Mouse (Mus musculus) cerebellum, adult 11-12 months (tissue): ENCODE measurements around the gene Larp7.

Experiments used
- DNase-seq: peaks from one replicate; pipeline ENCODE4 v3.0.0; 2022

The Larp7 gene

GRCm38 (mm10) chr3:127511786-127512746 lies 41.1 kb downstream of the Larp7 start:
- no peak for DNase-seq

- no peak for DNase-seq
These were observed 45.0 kb downstream of the Larp7 start for GRCm38 (mm10) chr3:127507878-127508783.

DNA sequence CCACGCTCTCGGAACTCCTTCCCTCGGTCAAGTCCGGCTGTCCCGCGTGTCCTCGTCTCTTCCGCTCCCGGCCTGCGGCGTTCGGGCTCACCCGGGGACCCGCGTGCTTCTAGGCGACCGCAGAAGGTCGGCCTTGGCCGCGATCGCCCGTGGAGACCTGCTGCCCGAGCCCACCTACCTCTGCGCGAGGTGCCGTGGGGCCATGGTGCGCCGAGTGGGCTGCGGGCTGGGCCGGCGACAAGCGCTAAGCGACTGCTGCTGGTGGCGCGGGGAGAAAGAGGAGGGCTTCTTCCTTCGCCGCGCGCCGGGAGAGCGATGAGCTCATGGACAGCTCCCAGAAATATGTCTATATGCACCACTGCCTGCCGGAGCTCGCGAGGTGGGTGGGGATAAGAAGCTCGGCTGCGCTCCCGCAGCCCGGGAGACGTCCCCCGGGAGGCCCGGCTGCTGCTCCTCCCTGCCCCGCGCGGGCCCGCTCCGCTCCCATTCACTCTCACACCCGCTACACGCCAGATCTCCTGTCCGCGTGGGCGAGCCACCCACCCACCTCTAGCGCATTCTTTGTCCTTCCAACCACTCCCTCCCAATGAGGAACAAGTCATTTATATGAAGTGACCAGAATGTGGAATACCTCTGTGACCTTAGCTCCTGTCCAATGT lies 54.3 kb downstream of the Larp7 start, which contains the start of gene Ank2:
Gene Ank2 (minus strand): TSS at position 609 of the 659 bp plus-strand sequence.
- DNase-seq, result peak; percentile 51

- peak; percentile 30 for DNase-seq
These were observed 54.9 kb downstream of the Larp7 start for GRCm38 (mm10) chr3:127498197-127498741.

GRCm38 (mm10) chr3:127492663-127493062 lies 60.5 kb downstream of the Larp7 start:
- no peak for DNase-seq

DNA sequence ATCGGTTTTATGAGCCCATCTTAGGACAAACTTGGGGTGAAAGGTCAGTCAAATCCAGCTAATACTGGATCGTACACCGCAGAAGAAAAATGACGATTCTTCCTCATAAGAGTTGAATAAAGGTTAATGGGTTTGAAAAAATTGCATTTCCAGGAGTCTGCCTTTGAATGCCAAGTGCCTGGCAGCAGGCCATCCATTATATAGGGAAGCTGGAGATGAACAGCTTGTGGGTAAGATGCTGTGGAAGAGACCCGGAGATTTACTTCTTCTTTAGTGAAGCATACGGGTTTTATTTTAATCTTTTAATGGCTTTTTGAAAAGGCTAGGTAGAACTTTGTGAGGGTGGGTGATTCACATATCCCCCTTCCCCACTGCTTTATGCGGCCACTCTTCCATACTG lies 65.8 kb downstream of the Larp7 start:
- no peak for DNase-seq
